Mouse (Mus musculus) olfactory bulb, adult 2 months (tissue): ENCODE measurements around the gene Fkbp2.

ENCODE experiments used
- CTCF ChIP-seq: fragments of 200-500 bp; IDR thresholded peaks from 2 replicates; pipeline ENCODE4 v1.5.1; 2012; ENCODE audit warnings: low read depth, mild to moderate bottlenecking, low read length, moderate library complexity; ENCODE audit not compliant: insufficient read depth
- POLR2A ChIP-seq: fragments of 200-500 bp; IDR thresholded peaks from 2 replicates; pipeline ENCODE4 v1.6.1; 2012; ENCODE audit warnings: mild to moderate bottlenecking, low read depth, low read length, moderate library complexity; ENCODE audit not compliant: insufficient read depth

- TF ChIP-seq POLR2A = no peak
- no peak for TF ChIP-seq CTCF
Observed at GRCm38 (mm10) chr19:6981465-6981864, 1.2 kb upstream of the Fkbp2 start.
